Mouse (Mus musculus): Measurements from ENCODE around the gene Pax2. TPM values are rescaled to one million over a fixed set of nuclear protein-coding genes. Genes with fewer than 3 reads are reported as not detected.

Gene Pax2
- total and polyA plus RNA-seq, 2 experiments from 2014 or later, result not detected

DNA sequence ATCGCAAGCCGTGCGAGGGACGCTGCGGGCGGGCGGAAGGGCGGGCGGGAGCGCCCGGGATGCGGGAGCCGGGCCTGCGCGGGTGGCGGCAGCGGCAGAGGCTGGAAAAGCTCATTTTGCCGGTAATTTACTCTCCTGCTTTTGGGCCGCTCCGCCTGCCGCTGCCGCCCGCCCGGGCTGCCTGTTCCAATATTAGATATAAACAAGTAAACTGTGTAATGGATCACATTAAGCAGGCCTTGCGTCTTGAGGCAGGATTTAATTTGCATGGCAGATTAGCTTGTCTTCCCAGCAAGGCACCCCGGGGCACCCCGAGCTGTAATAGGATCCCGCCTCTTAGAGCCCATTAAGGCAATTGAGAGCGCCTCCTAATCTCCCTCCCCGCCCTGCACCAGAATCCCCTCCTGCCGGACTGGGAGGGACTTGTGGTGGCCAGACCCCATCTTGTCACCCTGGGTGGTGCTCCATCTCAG lies 126.7 kb downstream of the Pax2 start:
- Histone ChIP-seq H3K27ac (ENCODE audit: low read depth) (0 out of 2 replicates have a peak overlapping the region, but pooled peaks have one; percentile 1), H3K9ac (replicated peaks; ENCODE audit: low read depth, low read length) (peak overlapping the region; percentile 56), H3K9me3 (replicated peaks; ENCODE audit: control insufficient read depth, low read length) (no peaks in the 10 kb centered on the region), H3K4me3 (ENCODE audit: low read depth, low read length) (peak overlapping the region; percentile 35), H3K4me2 (ENCODE audit: low read depth, low read length) (peak overlapping the region; percentile 58), H3K27me3 (ENCODE audit: control insufficient read depth, insufficient read depth, low read length) (peaks cover 6% of the 10 kb centered on the region; the same call in 1 of the 2 replicates), H3K36me3 (replicated peaks; ENCODE audit: control insufficient read depth, insufficient read depth, low read length) (no peaks in the 10 kb centered on the region), H3K4me1 (ENCODE audit: control insufficient read depth, insufficient read depth) (peaks cover 18% of the 10 kb centered on the region; the same call in 1 of the 2 replicates)
- ATAC-seq (ENCODE audit: insufficient read depth, low read depth), result peak; percentile 60; the same call in 1 of the 2 replicates
- peak; percentile 49 for DNase-seq (ENCODE audit: low spot score)
- 3% methylated on average over 31 of the region's 31 CpGs for WGBS
- TF ChIP-seq EP300 (IDR thresholded peaks at IDR 0.05; ENCODE audit: low read depth) (no peak), CTCF (IDR thresholded peaks at IDR 0.05; ENCODE audit: low read depth) (no peak)

DNA sequence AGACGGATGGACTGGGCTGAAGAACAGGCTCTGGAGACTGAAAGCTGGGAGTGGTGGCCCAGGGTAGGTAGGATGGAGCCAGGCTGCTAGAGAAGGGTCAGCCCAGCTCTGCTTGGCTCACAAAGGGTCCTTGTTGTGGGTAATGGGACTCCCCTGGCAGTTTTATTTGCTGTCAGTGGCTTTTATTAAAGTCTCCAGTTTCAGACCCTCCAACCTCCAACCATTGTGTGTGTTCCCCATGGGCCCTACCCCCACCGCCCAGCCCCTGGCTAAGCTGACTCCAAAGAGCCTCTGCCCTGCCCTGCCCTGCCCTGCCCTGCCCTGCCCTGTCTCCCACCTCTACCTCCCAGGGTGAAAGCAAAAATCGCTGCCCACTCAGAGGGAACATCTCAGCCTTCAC lies 128.5 kb downstream of the Pax2 start:
- TF ChIP-seq EP300 (IDR thresholded peaks at IDR 0.05; ENCODE audit: low read depth), result no peak
- TF ChIP-seq CTCF (IDR thresholded peaks at IDR 0.05; ENCODE audit: low read depth), result no peak

DNA sequence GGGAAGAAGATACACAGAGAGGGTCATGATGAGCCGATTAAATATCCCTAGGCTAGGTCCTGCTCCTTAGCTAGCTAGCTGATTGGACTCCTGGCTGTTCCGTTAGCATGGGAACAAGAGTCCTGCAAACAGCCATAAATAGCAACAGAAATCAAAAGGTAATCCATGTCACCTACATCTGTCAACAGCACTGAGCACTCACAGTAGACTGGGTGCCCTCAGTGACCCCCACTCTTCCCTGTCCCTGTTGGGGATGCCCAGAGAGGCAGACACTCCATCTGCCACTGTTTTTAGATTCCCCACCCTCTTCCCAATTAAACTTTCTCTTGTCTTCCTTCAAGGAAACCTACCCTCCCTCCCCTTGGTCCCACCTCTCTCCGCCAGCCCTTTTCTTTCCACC lies 130.6 kb downstream of the Pax2 start:
- Histone ChIP-seq H3K27me3 (ENCODE audit: control insufficient read depth, insufficient read depth, low read length) (peaks cover 15% of the 10 kb centered on the region; the same call in 1 of the 2 replicates), H3K36me3 (replicated peaks; ENCODE audit: control insufficient read depth, insufficient read depth, low read length) (no peaks in the 10 kb centered on the region), H3K4me1 (ENCODE audit: control insufficient read depth, insufficient read depth) (peaks cover 18% of the 10 kb centered on the region; the same call in 1 of the 2 replicates), H3K4me3 (ENCODE audit: low read depth, low read length) (no peak overlapping the region), H3K27ac (ENCODE audit: low read depth) (no peak overlapping the region), H3K9ac (replicated peaks; ENCODE audit: low read depth, low read length) (no peak overlapping the region), H3K9me3 (replicated peaks; ENCODE audit: control insufficient read depth, low read length) (no peaks in the 10 kb centered on the region), H3K4me2 (ENCODE audit: low read depth, low read length) (no peak overlapping the region)
- 15% methylated on average over 3 of the region's 3 CpGs for WGBS
- TF ChIP-seq EP300 (IDR thresholded peaks at IDR 0.05; ENCODE audit: low read depth) (no peak), CTCF (IDR thresholded peaks at IDR 0.05; ENCODE audit: low read depth) (no peak)
- peak; percentile 74 for ATAC-seq (ENCODE audit: insufficient read depth, low read depth)
- DNase-seq (ENCODE audit: low spot score), result peak; percentile 73

More for the DNA sequence above, 128.5 kb downstream of the Pax2 start:
- ATAC-seq (ENCODE audit: insufficient read depth, low read depth), result no peak
- peaks cover 18% of the 10 kb centered on the region; the same call in 1 of the 2 replicates for H3K4me1 ChIP-seq (ENCODE audit: control insufficient read depth, insufficient read depth)
- DNase-seq (ENCODE audit: low spot score), result no peak
- no peak overlapping the region for H3K9ac ChIP-seq (replicated peaks; ENCODE audit: low read depth, low read length)
- H3K9me3 ChIP-seq (replicated peaks; ENCODE audit: control insufficient read depth, low read length), result no peaks in the 10 kb centered on the region
- WGBS, result 66% methylated on average over 3 of the region's 3 CpGs
- no peaks in the 10 kb centered on the region for H3K36me3 ChIP-seq (replicated peaks; ENCODE audit: control insufficient read depth, insufficient read depth, low read length)
- H3K27ac ChIP-seq (ENCODE audit: low read depth), result no peak overlapping the region
- no peak overlapping the region for H3K4me3 ChIP-seq (ENCODE audit: low read depth, low read length)
- peaks cover 11% of the 10 kb centered on the region; the same call in 1 of the 2 replicates for H3K27me3 ChIP-seq (ENCODE audit: control insufficient read depth, insufficient read depth, low read length)
- no peak overlapping the region for H3K4me2 ChIP-seq (ENCODE audit: low read depth, low read length)

Small RNAs within 50 kb of the gene (microRNA-seq; reads per million reads assigned to microRNA genes)
- not detected for gene Mir6405

Other genes starting within 250 kb of the Pax2 start
- 4.2 and 5.5 TPM in 2 replicates for gene Sec31b, start 210.2 kb upstream of the Pax2 start, total RNA-seq (2014; rRNA removed; ENCODE audit: low replicate concordance)
- gene Sec31b, start 210.2 kb upstream of the Pax2 start, polyA plus RNA-seq (2015; fragmentation: Nextera tagmentation; extraction: Ambion mirVana), result 1.6 and 1.8 TPM in 2 replicates
- not detected in 2 replicates for gene Gm20538, start 203.2 kb upstream of the Pax2 start, total RNA-seq (2014; rRNA removed; ENCODE audit: low replicate concordance)
- not detected in 2 replicates for gene Gm20538, start 203.2 kb upstream of the Pax2 start, polyA plus RNA-seq (2015; fragmentation: Nextera tagmentation; extraction: Ambion mirVana)
- 1,695 and 1,852 TPM in 2 replicates for gene Ndufb8, start 200.6 kb upstream of the Pax2 start, total RNA-seq (2014; rRNA removed; ENCODE audit: low replicate concordance)
- gene Ndufb8, start 200.6 kb upstream of the Pax2 start, polyA plus RNA-seq (2015; fragmentation: Nextera tagmentation; extraction: Ambion mirVana), result 2,183 and 2,286 TPM in 2 replicates
- 10.5 and 16.9 TPM in 2 replicates for gene Hif1an, start 193.2 kb upstream of the Pax2 start, total RNA-seq (2014; rRNA removed; ENCODE audit: low replicate concordance)
- 14.4 and 15.9 TPM in 2 replicates for gene Hif1an, start 193.2 kb upstream of the Pax2 start, polyA plus RNA-seq (2015; fragmentation: Nextera tagmentation; extraction: Ambion mirVana)
- gene Slf2, start 175.1 kb downstream of the Pax2 start, total RNA-seq (2014; rRNA removed; ENCODE audit: low replicate concordance), result 19.3 and 30.6 TPM in 2 replicates
- 17.3 and 20.5 TPM in 2 replicates for gene Slf2, start 175.1 kb downstream of the Pax2 start, polyA plus RNA-seq (2015; fragmentation: Nextera tagmentation; extraction: Ambion mirVana)
- 0.85 and 1.1 TPM in 2 replicates for gene Sema4g, start 233.1 kb downstream of the Pax2 start, total RNA-seq (2014; rRNA removed; ENCODE audit: low replicate concordance)
- gene Sema4g, start 233.1 kb downstream of the Pax2 start, polyA plus RNA-seq (2015; fragmentation: Nextera tagmentation; extraction: Ambion mirVana), result 0.10 and 0.14 TPM in 2 replicates
- gene Twnk, start 249.6 kb downstream of the Pax2 start, total RNA-seq (2014; rRNA removed; ENCODE audit: low replicate concordance), result 12.9 and 13.0 TPM in 2 replicates
- 14.0 and 14.9 TPM in 2 replicates for gene Twnk, start 249.6 kb downstream of the Pax2 start, polyA plus RNA-seq (2015; fragmentation: Nextera tagmentation; extraction: Ambion mirVana)

Data from heart, postnatal 0 days (tissue).